Comparison of ENCODE assay signal across 24 mouse cellular contexts in the genomic region with DNA sequence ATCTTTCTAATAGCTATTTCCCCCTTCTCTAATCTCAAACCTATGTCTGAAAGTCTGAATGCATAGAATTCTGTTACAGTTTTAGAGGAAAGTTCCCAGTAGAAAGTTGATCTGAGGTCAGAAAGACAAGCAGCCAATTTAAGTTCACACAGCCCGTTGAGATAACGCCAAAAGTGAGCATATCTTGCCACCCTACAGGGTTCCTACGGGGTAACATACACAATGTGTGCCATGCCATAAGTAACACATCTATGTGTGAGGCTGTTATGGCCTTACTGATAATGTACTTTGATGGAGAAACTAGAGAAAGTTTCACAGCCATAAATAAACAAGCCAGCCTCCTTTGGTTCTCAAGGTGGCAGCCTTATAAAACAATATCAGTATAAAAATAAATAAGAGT. TPM values are rescaled to one million over a fixed set of nuclear protein-coding genes. Genes with fewer than 3 reads are reported as not detected.
"Had no signal": no experiment of that assay in that cellular context is flagged by ENCODE, and none has a peak within 500 bp of the region (broad histone marks: within the 10 kb centered on the region; RNA-seq: fewer than 3 reads in every experiment).

No protein-coding gene starts in this region.

- H3K4me1 ChIP-seq: midbrain, embryonic 12.5 days had no signal

- H3K27me3 ChIP-seq: liver, embryonic 13.5 days; liver, embryonic 15.5 days; megakaryocyte, embryonic 14.5 days; midbrain, embryonic 12.5 days; neural tube, embryonic 13.5 days; neural tube, embryonic 15.5 days had no signal

- DNase-seq: liver, embryonic 13.5 days; lung, adult 18-20 months; lung, postnatal 10 days; lung, postnatal 4 days; midbrain, embryonic 14.5 days; right cerebral cortex, postnatal 14 days; thymus, adult 18-20 months; thymus, postnatal 14 days; thymus, postnatal 36 days had no signal

- H3K36me3 ChIP-seq: liver, embryonic 13.5 days; liver, embryonic 15.5 days; midbrain, embryonic 10.5 days; midbrain, embryonic 12.5 days; neural tube, embryonic 13.5 days; neural tube, embryonic 15.5 days had no signal

- ATAC-seq: midbrain, embryonic 16.5 days had no signal

- H3K4me3 ChIP-seq: liver, embryonic 13.5 days; liver, embryonic 15.5 days; megakaryocyte, embryonic 14.5 days; midbrain, embryonic 10.5 days; midbrain, embryonic 12.5 days; myocyte; neural tube, embryonic 13.5 days; neural tube, embryonic 15.5 days had no signal

- H3K4me2 ChIP-seq: liver, embryonic 13.5 days; liver, embryonic 15.5 days; lung, embryonic 14.5 days; midbrain, embryonic 12.5 days; neural tube, embryonic 13.5 days; neural tube, embryonic 15.5 days had no signal

- H3K27ac ChIP-seq: liver, embryonic 13.5 days; liver, embryonic 15.5 days; midbrain, embryonic 10.5 days; midbrain, embryonic 12.5 days; neural tube, embryonic 13.5 days; neural tube, embryonic 15.5 days had no signal

- H3K9me3 ChIP-seq: liver, embryonic 13.5 days; liver, embryonic 15.5 days; megakaryocyte, embryonic 14.5 days; midbrain, embryonic 10.5 days; midbrain, embryonic 12.5 days; neural tube, embryonic 13.5 days; neural tube, embryonic 15.5 days had no signal

- H3K9ac ChIP-seq: liver, embryonic 13.5 days; liver, embryonic 15.5 days; lung, embryonic 14.5 days; midbrain, embryonic 12.5 days; neural tube, embryonic 13.5 days; neural tube, embryonic 15.5 days had no signal

RNA-seq across cellular contexts. Expression of a gene that starts 26.1 kb away (rescaled TPM):
- polyA plus RNA-seq: liver, embryonic 13.5 days; liver, embryonic 15.5 days; lung, embryonic 14.5 days; lung, embryonic 16.5 days; midbrain, embryonic 10.5 days; midbrain, embryonic 12.5 days; midbrain, embryonic 14.5 days; midbrain, embryonic 16.5 days; myocyte; neural tube, embryonic 11.5 days; neural tube, embryonic 13.5 days; neural tube, embryonic 15.5 days; spleen, adult 2 months; stomach, embryonic 14.5 days; stomach, embryonic 16.5 days; thymus, postnatal 0 days had no signal
